Mouse (Mus musculus): Measurements from ENCODE around the gene Selplg. TPM values are rescaled to one million over a fixed set of nuclear protein-coding genes. Genes with fewer than 3 reads are reported as not detected.

Gene Selplg
- polyA plus RNA-seq (2015; fragmentation: Illumina TruSeq; extraction: RNeasy Lipid Tissue Mini Kit (QIAGEN cat#74804); ENCODE audit: low read depth, low replicate concordance), result 34.2 TPM

DNA sequence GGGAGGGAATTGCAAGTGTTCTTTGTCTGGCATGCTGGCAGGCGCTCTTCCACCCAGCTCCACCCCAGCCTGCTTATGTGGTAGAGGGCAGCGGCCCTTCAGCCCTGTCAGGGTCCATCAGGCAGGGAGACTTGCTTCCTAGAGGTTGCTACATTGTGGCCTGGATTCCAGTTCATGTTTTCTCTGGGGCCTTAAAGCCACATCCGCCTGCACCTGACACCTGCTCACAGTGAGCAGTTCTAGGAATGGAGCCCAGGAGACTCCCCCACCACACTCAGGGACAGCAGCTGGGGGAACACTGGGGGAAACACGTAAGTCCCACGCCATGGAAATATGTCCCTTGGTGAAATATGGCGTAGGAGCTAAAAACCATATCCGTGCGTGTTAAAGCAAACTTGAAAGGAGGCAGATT, at the start of gene Selplg:
Gene Selplg (minus strand): TSS at position 155 of the 412 bp plus-strand sequence.

DNA sequence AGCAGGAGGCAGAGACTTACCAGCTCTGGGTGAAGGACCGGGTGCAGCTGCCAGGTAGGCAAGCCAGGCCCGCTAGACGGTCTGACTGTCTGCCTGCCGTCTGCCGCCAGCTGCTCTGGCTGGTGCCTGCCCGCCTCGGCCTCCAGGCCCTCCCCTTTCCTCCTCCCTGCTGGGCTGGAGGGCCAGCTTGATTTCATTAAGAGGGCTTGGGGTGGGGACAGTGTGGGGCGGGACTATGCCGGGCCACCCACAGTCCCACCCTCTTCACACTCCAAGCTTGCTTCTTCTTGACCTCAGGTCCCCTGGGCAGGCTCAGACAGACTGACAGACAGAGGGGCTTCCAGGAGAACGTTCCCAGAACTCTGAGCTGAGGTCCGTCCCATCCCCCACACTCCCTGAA, 32.2 kb downstream of the Selplg start, which contains the start of gene Tmem119:
Gene Tmem119 (minus strand): TSS at position 237 of the 400 bp plus-strand sequence.

DNA sequence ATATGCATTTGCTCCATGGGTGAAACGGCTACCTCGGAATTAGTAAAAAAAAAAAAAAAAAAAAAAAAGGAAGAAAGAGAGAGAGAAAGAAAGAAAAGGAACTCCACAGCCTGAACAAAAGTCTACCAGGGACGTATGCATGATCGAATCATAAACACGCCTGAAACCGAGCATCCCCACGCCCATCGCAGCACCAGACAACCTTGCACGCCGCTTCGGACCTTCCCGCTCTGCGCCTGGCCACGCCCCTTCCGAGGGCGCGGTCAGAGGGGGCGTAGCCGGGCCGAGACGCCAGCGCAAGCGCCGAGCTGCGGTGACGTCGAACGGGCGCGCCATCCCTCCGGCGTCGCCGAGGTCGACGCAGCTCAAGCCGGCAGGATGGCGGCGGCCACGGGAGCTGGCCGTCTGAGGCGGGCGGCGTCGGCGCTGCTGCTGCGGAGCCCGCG, 60.0 kb downstream of the Selplg start, which contains the start of the genes Sart3 and Iscu:
Gene Sart3 (minus strand): TSS at position 61 of the 446 bp plus-strand sequence.
Gene Iscu (plus strand): TSS at position 299 of the 446 bp plus-strand sequence.

Other genes starting within 250 kb of the Selplg start
- 2.5 TPM for gene Cmklr1, start 182.2 kb downstream of the Selplg start, polyA plus RNA-seq (2015; fragmentation: Illumina TruSeq; extraction: RNeasy Lipid Tissue Mini Kit (QIAGEN cat#74804); ENCODE audit: low read depth, low replicate concordance)
- not detected for gene 1700069L16Rik, start 107.9 kb downstream of the Selplg start, polyA plus RNA-seq (2015; fragmentation: Illumina TruSeq; extraction: RNeasy Lipid Tissue Mini Kit (QIAGEN cat#74804); ENCODE audit: low read depth, low replicate concordance)
- 9.7 TPM for gene Ficd, start 96.8 kb downstream of the Selplg start, polyA plus RNA-seq (2015; fragmentation: Illumina TruSeq; extraction: RNeasy Lipid Tissue Mini Kit (QIAGEN cat#74804); ENCODE audit: low read depth, low replicate concordance)
- gene Sart3, start 60.1 kb downstream of the Selplg start, polyA plus RNA-seq (2015; fragmentation: Illumina TruSeq; extraction: RNeasy Lipid Tissue Mini Kit (QIAGEN cat#74804); ENCODE audit: low read depth, low replicate concordance), result 23.3 TPM
- gene Iscu, start 59.9 kb downstream of the Selplg start, polyA plus RNA-seq (2015; fragmentation: Illumina TruSeq; extraction: RNeasy Lipid Tissue Mini Kit (QIAGEN cat#74804); ENCODE audit: low read depth, low replicate concordance), result 165 TPM
- 25.0 TPM for gene Tmem119, start 32.1 kb downstream of the Selplg start, polyA plus RNA-seq (2015; fragmentation: Illumina TruSeq; extraction: RNeasy Lipid Tissue Mini Kit (QIAGEN cat#74804); ENCODE audit: low read depth, low replicate concordance)
- gene Coro1c, start 76.1 kb upstream of the Selplg start, polyA plus RNA-seq (2015; fragmentation: Illumina TruSeq; extraction: RNeasy Lipid Tissue Mini Kit (QIAGEN cat#74804); ENCODE audit: low read depth, low replicate concordance), result 62.4 TPM
- gene Ssh1, start 161.2 kb upstream of the Selplg start, polyA plus RNA-seq (2015; fragmentation: Illumina TruSeq; extraction: RNeasy Lipid Tissue Mini Kit (QIAGEN cat#74804); ENCODE audit: low read depth, low replicate concordance), result 8.1 TPM
- 1.1 TPM for gene Dao, start 171.1 kb upstream of the Selplg start, polyA plus RNA-seq (2015; fragmentation: Illumina TruSeq; extraction: RNeasy Lipid Tissue Mini Kit (QIAGEN cat#74804); ENCODE audit: low read depth, low replicate concordance)
- 28.1 TPM for gene Usp30, start 232.8 kb upstream of the Selplg start, polyA plus RNA-seq (2015; fragmentation: Illumina TruSeq; extraction: RNeasy Lipid Tissue Mini Kit (QIAGEN cat#74804); ENCODE audit: low read depth, low replicate concordance)

Measured in brain, adult 10 weeks (tissue).